Mouse (Mus musculus) monocyte, adult 5-6 weeks (primary cell): ENCODE data around the gene Acvrl1. TPM values are rescaled to one million over a fixed set of nuclear protein-coding genes. Genes with fewer than 3 reads are reported as not detected.
A peak's percentile ranks its signal among the peaks of the same experiment; 100 is the strongest.
"Not testable (repeated sequence)": the region's sequence is repeated elsewhere in the genome, so short reads cannot be mapped to it uniquely, and the experiment has no call there.

Experiments used
- ATAC-seq: fragments of 153-309, 156-312 bp; replicated peaks from 2 replicates; pipeline ENCODE4 v1.8.0; 2017; ENCODE audit warnings: mild to moderate bottlenecking; ENCODE audit not compliant: low TSS enrichment, insufficient number of reproducible peaks, severe bottlenecking, poor library complexity, low FRiP score
- total RNA-seq: library from RNA; stranded (forward); fragments of 200-1000, 200-491, 200-594 nt; gene quantifications from 3 replicates; pipeline ENCODE4 v1.2.3, GENCODE M21; 2017

The Acvrl1 gene
- total RNA-seq, 1 experiment from 2014 or later = 20.0 TPM

- ATAC-seq = peak; percentile 86
These were observed 22.8 kb upstream of the Acvrl1 start for GRCm38 (mm10) chr15:101105496-101105994.

- no peak for ATAC-seq
These were observed 22.3 kb upstream of the Acvrl1 start for GRCm38 (mm10) chr15:101106011-101106410.

GRCm38 (mm10) chr15:101107906-101108671, 20.2 kb upstream of the Acvrl1 start:
- no peak for ATAC-seq

DNA sequence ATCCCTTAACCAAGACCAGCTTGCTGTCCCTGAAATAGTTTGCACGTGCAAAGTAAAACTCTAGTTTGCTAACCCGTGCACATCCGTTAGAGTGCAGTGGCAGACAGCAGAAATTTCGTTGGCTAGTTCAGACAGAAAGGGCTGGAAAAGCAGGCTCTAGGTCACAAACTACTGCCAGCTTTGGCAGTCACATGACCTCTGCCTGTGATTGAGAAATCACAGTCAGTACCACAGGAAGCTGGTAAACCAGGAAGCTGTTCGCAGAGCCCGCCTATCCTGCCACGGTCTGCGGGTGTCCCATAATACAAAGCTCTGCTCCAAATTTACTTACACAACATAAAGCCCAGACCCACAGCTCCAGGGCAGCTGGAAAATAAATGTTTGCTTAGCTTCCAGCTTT, 15.1 kb upstream of the Acvrl1 start:
- peak; percentile 90 for ATAC-seq

DNA sequence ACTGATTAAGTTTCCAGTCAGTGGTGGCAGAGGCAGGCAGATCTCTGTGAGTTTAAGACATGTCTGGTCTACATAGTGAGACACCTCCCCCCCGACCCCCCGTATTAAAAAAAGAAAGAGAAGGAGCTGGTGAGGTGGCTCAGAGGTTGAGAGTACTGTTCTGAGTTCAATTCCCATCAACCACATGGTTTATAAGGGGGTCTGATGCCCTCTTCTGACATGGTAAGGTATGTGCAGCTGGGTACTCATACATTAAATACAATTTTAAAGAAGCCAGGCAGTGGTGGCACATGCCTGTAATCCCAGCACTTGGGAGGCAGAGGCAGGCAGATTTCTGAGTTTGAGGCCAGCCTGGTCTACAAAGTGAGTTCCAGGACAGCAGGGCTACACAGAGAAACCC, 14.5 kb upstream of the Acvrl1 start:
- ATAC-seq = not testable (repeated sequence)

DNA sequence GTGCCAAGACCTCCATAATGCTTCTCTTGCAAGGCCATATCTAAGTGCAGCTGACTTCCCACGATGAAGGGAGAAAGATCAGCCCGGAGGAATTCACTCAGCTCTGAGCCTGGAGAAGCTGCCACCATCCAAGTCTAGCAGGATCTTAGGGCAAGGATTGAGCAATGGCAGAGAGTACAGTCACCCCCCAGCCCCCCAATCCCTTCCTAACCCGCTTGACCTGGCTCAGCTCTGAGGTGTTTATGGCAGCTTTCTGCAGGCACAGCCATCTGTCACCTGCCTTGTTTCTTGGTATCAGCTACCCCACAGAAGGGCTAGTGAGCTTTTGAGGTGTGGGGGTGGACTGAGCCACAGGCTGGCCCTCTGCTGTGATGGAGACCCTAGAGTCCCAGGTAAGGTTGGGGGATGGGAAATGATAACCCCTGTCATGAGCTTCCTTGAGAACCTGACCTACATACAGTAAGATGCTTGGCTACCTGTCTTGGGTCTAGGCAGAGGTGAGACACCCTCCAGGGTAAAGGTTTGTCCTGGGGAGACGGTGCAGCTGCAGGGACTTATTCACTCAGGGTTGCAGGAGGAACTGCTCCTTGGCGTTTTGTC, 12.7 kb upstream of the Acvrl1 start, which contains the start of gene Ankrd33:
Ankrd33 (plus strand) TSS at position 245 of the 600 bp plus-strand sequence.
- ATAC-seq = no peak

DNA sequence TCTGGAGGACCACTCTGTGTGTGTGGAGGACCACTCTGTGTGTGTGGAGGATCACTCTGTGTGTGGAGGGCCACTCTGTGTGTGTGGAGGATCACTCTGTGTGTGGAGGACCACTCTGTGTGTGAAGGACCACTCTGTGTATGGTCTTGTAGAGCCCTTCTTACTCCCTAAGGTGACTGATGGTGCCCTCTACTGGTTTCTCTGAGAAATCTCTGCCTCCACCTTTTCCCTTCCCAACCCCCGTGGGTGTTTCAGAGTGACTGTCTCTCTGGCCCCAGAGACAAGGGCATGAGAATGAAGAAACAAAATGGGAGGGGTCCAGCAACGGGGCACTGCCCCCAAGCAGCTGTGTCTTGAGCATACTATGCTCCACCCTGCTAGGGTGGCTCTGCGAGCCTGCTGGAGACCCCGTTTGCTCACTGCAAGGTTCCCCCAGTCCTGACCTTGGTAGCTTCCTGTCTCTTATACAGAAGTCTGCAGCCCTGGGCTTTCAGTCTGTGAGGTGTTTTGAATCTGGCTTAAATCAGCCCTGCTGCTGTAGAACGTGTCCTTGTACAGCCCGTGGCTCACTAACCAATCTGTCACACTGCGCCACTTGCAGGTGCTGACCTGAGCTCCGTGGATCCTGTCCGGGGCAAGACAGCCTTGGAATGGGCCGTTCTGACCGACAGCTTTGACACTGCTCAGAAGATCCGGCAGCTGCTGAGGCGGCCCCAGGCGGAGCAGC, 9.8 kb upstream of the Acvrl1 start:
- ATAC-seq = no peak

DNA sequence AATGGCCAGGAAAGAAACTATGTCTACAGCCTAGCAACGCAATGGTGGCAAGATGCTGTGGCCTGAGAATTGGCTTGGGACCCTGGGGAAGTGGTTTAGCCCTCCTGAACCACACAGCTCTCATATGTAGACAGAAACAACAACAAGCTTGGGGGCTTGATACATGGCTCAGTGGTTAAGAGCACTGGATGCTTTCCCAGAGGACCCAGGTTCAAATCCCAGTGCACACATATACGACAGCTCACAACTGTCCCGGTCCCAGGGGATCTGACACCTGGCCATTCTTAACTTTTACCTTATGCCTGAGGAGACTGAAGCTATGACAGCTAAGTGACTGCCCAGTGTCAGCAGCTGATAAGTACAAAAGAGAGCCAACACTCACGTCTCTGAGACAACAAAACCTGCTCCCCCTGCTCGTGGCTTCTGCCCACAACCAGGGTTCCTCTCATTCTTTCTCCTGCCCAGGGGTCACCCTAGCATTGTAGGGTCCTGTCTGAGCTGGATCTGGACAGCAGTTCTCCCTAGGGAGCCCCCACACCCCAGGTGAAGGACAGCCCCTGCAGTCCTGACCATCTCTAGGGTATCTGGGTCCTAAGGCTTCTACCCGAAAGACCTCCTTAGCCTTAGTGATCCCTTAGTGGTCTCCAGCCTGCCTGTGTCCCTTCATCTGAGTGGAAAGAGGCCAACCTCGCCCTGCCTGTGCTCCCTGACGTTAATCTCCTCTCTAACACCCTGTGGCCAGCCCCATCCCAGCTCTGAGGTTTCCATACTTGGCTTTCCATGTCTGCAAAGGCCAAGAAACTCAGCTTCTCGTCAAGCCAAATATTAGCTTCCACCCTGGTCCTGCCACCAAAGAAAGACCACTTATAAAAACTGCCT, 6.7 kb upstream of the Acvrl1 start:
- no peak for ATAC-seq

GRCm38 (mm10) chr15:101122290-101122589, 6.1 kb upstream of the Acvrl1 start:
- no peak for ATAC-seq

DNA sequence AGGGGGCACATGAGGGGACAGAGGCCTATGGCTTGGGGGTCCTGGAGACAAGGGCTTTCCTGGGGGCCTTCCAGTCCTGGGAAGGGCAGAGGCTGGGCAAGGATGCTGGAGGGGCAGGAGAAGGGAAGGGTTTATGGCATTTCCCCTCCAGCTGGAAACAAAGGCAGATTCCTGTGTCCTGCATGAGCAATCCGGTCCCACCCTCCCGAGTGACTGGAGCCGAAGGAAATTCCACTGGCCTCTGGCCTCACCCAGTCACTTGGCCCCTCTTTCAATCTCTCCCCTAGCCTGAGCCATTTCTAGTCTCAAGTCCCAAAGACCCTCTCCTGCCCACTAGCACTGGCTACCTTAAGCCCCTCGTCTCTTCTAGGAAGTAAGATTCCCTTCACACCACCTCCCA, 5.1 kb upstream of the Acvrl1 start:
- ATAC-seq = no peak

DNA sequence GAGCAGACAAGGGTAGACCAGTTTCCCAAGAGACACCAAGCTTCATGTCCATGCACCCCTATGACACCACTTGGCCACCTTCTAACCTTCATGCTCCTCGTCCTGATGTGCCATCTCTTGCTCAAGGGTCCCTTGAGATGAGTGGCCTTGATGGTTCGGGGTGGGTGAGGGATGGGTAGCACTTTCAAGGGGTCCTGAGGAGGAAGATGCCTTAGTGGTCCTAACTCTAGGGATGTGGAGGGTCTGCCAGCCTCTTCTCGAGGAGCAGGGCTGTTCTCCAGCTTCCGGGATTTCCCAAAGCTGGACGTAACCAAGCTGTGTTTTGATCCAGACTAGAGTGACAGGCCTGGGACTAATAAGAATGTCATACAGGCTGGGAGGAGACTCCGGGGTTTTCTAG, 2.8 kb upstream of the Acvrl1 start:
- no peak for ATAC-seq

GRCm38 (mm10) chr15:101126876-101127544, 1.3 kb upstream of the Acvrl1 start:
- ATAC-seq = no peak

DNA sequence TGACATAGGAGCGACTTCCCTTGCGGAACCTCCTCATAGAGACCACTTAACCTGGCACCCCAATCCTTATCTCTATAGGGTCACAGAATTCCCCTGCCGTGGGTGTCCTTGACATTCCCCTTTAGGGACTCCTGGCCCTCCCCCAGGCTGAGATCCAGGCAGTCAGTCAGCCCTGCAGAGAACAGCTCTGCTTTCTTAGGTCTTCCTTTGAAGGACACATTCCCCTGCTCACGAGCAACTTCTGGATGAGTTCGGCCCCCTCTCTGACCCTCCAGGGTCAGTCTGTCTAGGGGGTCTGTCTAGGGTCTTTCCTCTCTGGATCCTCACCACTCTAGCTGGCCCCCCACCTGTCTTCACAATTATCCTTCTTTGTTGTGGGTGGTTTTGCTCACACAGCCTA, 1.1 kb downstream of the Acvrl1 start:
- ATAC-seq = no peak

GRCm38 (mm10) chr15:101131498-101131897, 3.2 kb downstream of the Acvrl1 start:
- ATAC-seq = no peak

- ATAC-seq = no peak
These were observed 3.7 kb downstream of the Acvrl1 start for GRCm38 (mm10) chr15:101132041-101132440.

DNA sequence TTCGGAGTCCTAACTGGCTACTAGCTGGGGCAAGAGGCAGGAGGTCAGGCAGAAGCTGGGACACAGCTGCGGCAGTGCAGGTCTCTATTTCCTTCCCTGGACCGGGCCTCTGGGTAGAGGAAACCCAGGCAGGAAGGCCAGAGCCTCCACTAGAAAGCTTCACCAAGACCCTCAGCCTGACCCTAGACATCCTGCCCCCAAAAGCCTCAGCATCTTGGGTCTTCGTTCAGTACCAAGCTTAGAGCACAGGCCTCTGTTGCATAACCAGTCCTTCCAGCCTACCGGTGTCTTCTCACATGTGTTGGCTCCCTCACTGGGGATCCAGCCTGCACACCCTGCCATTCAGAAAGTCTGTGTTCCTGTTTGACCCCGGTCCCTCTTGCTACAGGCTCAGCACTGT, 4.4 kb downstream of the Acvrl1 start:
- no peak for ATAC-seq

DNA sequence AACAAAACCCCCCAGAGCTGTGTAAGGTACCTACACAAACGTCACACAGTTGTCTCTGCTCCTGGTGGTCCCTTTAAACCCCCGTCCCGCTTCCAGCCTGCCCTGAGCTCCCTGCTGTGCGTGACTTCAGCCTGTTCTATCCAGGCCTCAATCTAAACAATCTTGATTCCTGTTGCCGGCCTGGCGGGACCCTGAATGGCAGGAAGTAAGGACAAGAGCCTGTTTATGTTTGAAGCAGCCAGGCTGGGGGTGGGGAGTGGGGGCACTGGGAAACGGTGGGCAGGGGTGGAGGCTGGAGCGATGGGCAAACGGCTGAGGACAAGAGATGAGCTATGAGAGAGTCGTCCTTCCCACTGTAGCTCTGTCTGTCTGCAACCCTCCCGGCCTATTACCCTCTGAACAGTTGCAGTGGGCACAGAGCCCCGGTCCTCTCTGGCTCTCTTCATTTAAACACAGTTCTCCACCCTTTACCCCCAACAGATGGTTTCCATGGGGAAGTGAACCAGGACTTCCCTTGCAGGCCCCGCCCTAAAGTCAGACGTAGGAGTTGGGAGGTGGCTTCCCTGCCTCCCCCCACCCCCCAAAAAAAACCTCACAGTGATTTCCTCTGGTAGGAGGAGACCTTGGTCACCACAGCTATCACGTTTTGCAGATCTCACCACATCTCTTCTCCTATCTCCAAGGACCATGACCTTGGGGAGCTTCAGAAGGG, 5.8 kb downstream of the Acvrl1 start:
- ATAC-seq = peak; percentile 54; the same call in 1 of the 2 replicates

DNA sequence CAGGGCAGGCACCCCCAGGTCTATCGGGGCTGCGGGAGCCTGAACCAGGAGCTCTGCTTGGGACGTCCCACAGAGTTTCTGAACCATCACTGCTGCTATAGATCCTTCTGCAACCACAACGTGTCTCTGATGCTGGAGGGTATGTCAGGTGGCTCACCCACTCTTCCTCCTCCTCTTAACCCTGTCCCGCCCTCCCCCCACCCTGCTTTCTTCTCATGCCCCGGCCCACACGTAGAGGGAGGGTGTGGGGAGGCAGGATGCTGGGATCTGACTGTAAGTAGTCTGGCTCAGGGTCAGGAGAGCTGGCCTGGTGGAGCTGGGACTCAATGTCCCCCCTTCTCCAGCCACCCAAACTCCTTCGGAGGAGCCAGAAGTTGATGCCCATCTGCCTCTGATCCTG, 7.1 kb downstream of the Acvrl1 start:
- ATAC-seq = no peak
